Mouse (Mus musculus): Measurements from ENCODE around the gene Gm44790. TPM values are rescaled to one million over a fixed set of nuclear protein-coding genes. Genes with fewer than 3 reads are reported as not detected.

Gm44790 gene
- polyA plus RNA-seq, 1 experiment = not detected

GRCm38 (mm10) chr6:86476931-86477330 is 50.5 kb downstream of the Gm44790 start:
- no peak overlapping the region for H3K4me3 ChIP-seq (ENCODE audit: low read depth, low read length)
- TF ChIP-seq EP300 (IDR thresholded peaks at IDR 0.05; ENCODE audit: insufficient read depth, low read depth, low read length) (no peak), POLR2A (IDR thresholded peaks at IDR 0.05; ENCODE audit: insufficient read depth, low read length) (no peak), CTCF (IDR thresholded peaks at IDR 0.05; ENCODE audit: low read depth, low read length) (no peak)
- H3K36me3 ChIP-seq (ENCODE audit: control insufficient read depth, insufficient read depth, low read length, poor library complexity, severe bottlenecking) = no peaks in the 10 kb centered on the region
- no peaks in the 10 kb centered on the region for H3K4me1 ChIP-seq (ENCODE audit: control insufficient read depth, insufficient read depth, low read length)
- H3K9me3 ChIP-seq (replicated peaks; ENCODE audit: control insufficient read depth, insufficient read depth, low read length, poor library complexity, severe bottlenecking) = no peaks in the 10 kb centered on the region
- no peak overlapping the region for H3K27ac ChIP-seq (ENCODE audit: insufficient read depth, low read length)
- no peak overlapping the region for H3K9ac ChIP-seq (ENCODE audit: low read depth, poor library complexity, severe bottlenecking)
- H3K27me3 ChIP-seq (ENCODE audit: control insufficient read depth, insufficient read depth, low read length, poor library complexity, severe bottlenecking) = no peaks in the 10 kb centered on the region

- Histone ChIP-seq H3K9ac (ENCODE audit: low read depth, poor library complexity, severe bottlenecking) (no peak overlapping the region), H3K27ac (ENCODE audit: insufficient read depth, low read length) (no peak overlapping the region)
Observed at GRCm38 (mm10) chr6:86479311-86479710, 52.9 kb downstream of the Gm44790 start.

GRCm38 (mm10) chr6:86479816-86480188 is 53.3 kb downstream of the Gm44790 start:
- Histone ChIP-seq H3K27me3 (ENCODE audit: control insufficient read depth, insufficient read depth, low read length, poor library complexity, severe bottlenecking) (no peaks in the 10 kb centered on the region), H3K27ac (ENCODE audit: insufficient read depth, low read length) (no peak overlapping the region), H3K36me3 (ENCODE audit: control insufficient read depth, insufficient read depth, low read length, poor library complexity, severe bottlenecking) (no peaks in the 10 kb centered on the region), H3K9me3 (replicated peaks; ENCODE audit: control insufficient read depth, insufficient read depth, low read length, poor library complexity, severe bottlenecking) (no peaks in the 10 kb centered on the region), H3K4me3 (ENCODE audit: low read depth, low read length) (no peak overlapping the region), H3K9ac (ENCODE audit: low read depth, poor library complexity, severe bottlenecking) (no peak overlapping the region), H3K4me1 (ENCODE audit: control insufficient read depth, insufficient read depth, low read length) (no peaks in the 10 kb centered on the region)
- no peak for TF ChIP-seq POLR2A (IDR thresholded peaks at IDR 0.05; ENCODE audit: insufficient read depth, low read length)
- TF ChIP-seq EP300 (IDR thresholded peaks at IDR 0.05; ENCODE audit: insufficient read depth, low read depth, low read length) = no peak
- TF ChIP-seq CTCF (IDR thresholded peaks at IDR 0.05; ENCODE audit: low read depth, low read length) = no peak

More at GRCm38 (mm10) chr6:86479311-86479710, 52.9 kb downstream of the Gm44790 start:
- Histone ChIP-seq H3K4me1 (ENCODE audit: control insufficient read depth, insufficient read depth, low read length) (no peaks in the 10 kb centered on the region), H3K9me3 (replicated peaks; ENCODE audit: control insufficient read depth, insufficient read depth, low read length, poor library complexity, severe bottlenecking) (no peaks in the 10 kb centered on the region), H3K4me3 (ENCODE audit: low read depth, low read length) (no peak overlapping the region), H3K27me3 (ENCODE audit: control insufficient read depth, insufficient read depth, low read length, poor library complexity, severe bottlenecking) (no peaks in the 10 kb centered on the region), H3K36me3 (ENCODE audit: control insufficient read depth, insufficient read depth, low read length, poor library complexity, severe bottlenecking) (no peaks in the 10 kb centered on the region)
- no peak for TF ChIP-seq POLR2A (IDR thresholded peaks at IDR 0.05; ENCODE audit: insufficient read depth, low read length)
- TF ChIP-seq CTCF (IDR thresholded peaks at IDR 0.05; ENCODE audit: low read depth, low read length) = no peak
- TF ChIP-seq EP300 (IDR thresholded peaks at IDR 0.05; ENCODE audit: insufficient read depth, low read depth, low read length) = no peak

- Histone ChIP-seq H3K9ac (ENCODE audit: low read depth, poor library complexity, severe bottlenecking) (no peak overlapping the region), H3K4me1 (ENCODE audit: control insufficient read depth, insufficient read depth, low read length) (no peaks in the 10 kb centered on the region), H3K4me3 (ENCODE audit: low read depth, low read length) (no peak overlapping the region), H3K9me3 (replicated peaks; ENCODE audit: control insufficient read depth, insufficient read depth, low read length, poor library complexity, severe bottlenecking) (no peaks in the 10 kb centered on the region), H3K27ac (ENCODE audit: insufficient read depth, low read length) (no peak overlapping the region), H3K36me3 (ENCODE audit: control insufficient read depth, insufficient read depth, low read length, poor library complexity, severe bottlenecking) (no peaks in the 10 kb centered on the region), H3K27me3 (ENCODE audit: control insufficient read depth, insufficient read depth, low read length, poor library complexity, severe bottlenecking) (no peaks in the 10 kb centered on the region)
- TF ChIP-seq EP300 (IDR thresholded peaks at IDR 0.05; ENCODE audit: insufficient read depth, low read depth, low read length) = no peak
- TF ChIP-seq CTCF (IDR thresholded peaks at IDR 0.05; ENCODE audit: low read depth, low read length) = no peak
- no peak for TF ChIP-seq POLR2A (IDR thresholded peaks at IDR 0.05; ENCODE audit: insufficient read depth, low read length)
Observed at GRCm38 (mm10) chr6:86480189-86480831, 53.9 kb downstream of the Gm44790 start.

GRCm38 (mm10) chr6:86481871-86482270 is 55.4 kb downstream of the Gm44790 start:
- Histone ChIP-seq H3K4me3 (ENCODE audit: low read depth, low read length) (no peak overlapping the region), H3K27me3 (ENCODE audit: control insufficient read depth, insufficient read depth, low read length, poor library complexity, severe bottlenecking) (no peaks in the 10 kb centered on the region), H3K27ac (ENCODE audit: insufficient read depth, low read length) (no peak overlapping the region), H3K36me3 (ENCODE audit: control insufficient read depth, insufficient read depth, low read length, poor library complexity, severe bottlenecking) (no peaks in the 10 kb centered on the region), H3K9ac (ENCODE audit: low read depth, poor library complexity, severe bottlenecking) (no peak overlapping the region), H3K9me3 (replicated peaks; ENCODE audit: control insufficient read depth, insufficient read depth, low read length, poor library complexity, severe bottlenecking) (no peaks in the 10 kb centered on the region), H3K4me1 (ENCODE audit: control insufficient read depth, insufficient read depth, low read length) (no peaks in the 10 kb centered on the region)
- TF ChIP-seq POLR2A (IDR thresholded peaks at IDR 0.05; ENCODE audit: insufficient read depth, low read length) (no peak), EP300 (IDR thresholded peaks at IDR 0.05; ENCODE audit: insufficient read depth, low read depth, low read length) (no peak), CTCF (IDR thresholded peaks at IDR 0.05; ENCODE audit: low read depth, low read length) (no peak)

GRCm38 (mm10) chr6:86485943-86486640 is 59.6 kb downstream of the Gm44790 start:
- Histone ChIP-seq H3K9ac (ENCODE audit: low read depth, poor library complexity, severe bottlenecking) (0 out of 2 replicates have a peak overlapping the region, but pooled peaks have one; percentile 13), H3K4me3 (ENCODE audit: low read depth, low read length) (no peak overlapping the region), H3K36me3 (ENCODE audit: control insufficient read depth, insufficient read depth, low read length, poor library complexity, severe bottlenecking) (no peaks in the 10 kb centered on the region), H3K27me3 (ENCODE audit: control insufficient read depth, insufficient read depth, low read length, poor library complexity, severe bottlenecking) (no peaks in the 10 kb centered on the region), H3K4me1 (ENCODE audit: control insufficient read depth, insufficient read depth, low read length) (no peaks in the 10 kb centered on the region), H3K27ac (ENCODE audit: insufficient read depth, low read length) (no peak overlapping the region; the same call in 1 of the 2 replicates), H3K9me3 (replicated peaks; ENCODE audit: control insufficient read depth, insufficient read depth, low read length, poor library complexity, severe bottlenecking) (no peaks in the 10 kb centered on the region)
- no peak for TF ChIP-seq POLR2A (IDR thresholded peaks at IDR 0.05; ENCODE audit: insufficient read depth, low read length)
- no peak for TF ChIP-seq EP300 (IDR thresholded peaks at IDR 0.05; ENCODE audit: insufficient read depth, low read depth, low read length)
- TF ChIP-seq CTCF (IDR thresholded peaks at IDR 0.05; ENCODE audit: low read depth, low read length) = no peak

All from ES-Bruce4 (cell line).